Mouse (Mus musculus) liver, embryonic 12.5 days (tissue): ENCODE data around the gene Tanc1. TPM values are rescaled to one million over a fixed set of nuclear protein-coding genes. Genes with fewer than 3 reads are reported as not detected.

Experiments
- ATAC-seq: fragments of 200-750 bp; cut with Nextera tagmentation; 2 replicates; pipeline ENCODE4 v1.8.0; 2017; ENCODE audit warnings: moderate number of reproducible peaks, mild to moderate bottlenecking, moderate library complexity
- H3K27ac ChIP-seq: fragments of 300-500 bp; sonication (generic); 2 replicates; pipeline ENCODE4 v1.5.1; 2016; ENCODE audit warnings: mild to moderate bottlenecking
- H3K27me3 ChIP-seq: fragments of 300-500 bp; sonication (generic); replicated peaks from 2 replicates; pipeline ENCODE4 v1.6.1; 2016; ENCODE audit warnings: mild to moderate bottlenecking, moderate library complexity
- H3K36me3 ChIP-seq: fragments of 300-500 bp; sonication (generic); 2 replicates; pipeline ENCODE4 v1.6.1; 2016; ENCODE audit warnings: mild to moderate bottlenecking, moderate library complexity
- H3K4me1 ChIP-seq: fragments of 300-500 bp; sonication (generic); 2 replicates; pipeline ENCODE4 v1.6.1; 2016
- H3K4me2 ChIP-seq: fragments of 300-500 bp; sonication (generic); 2 replicates; pipeline ENCODE4 v1.6.1; 2016; ENCODE audit warnings: mild to moderate bottlenecking, moderate library complexity
- H3K4me3 ChIP-seq: fragments of 300-500 bp; sonication (generic); 2 replicates; pipeline ENCODE4 v1.5.1; 2016; ENCODE audit warnings: mild to moderate bottlenecking, moderate library complexity
- H3K9ac ChIP-seq: fragments of 300-500 bp; sonication (generic); 2 replicates; pipeline ENCODE4 v1.6.1; 2016; ENCODE audit warnings: mild to moderate bottlenecking, moderate library complexity
- H3K9me3 ChIP-seq: fragments of 300-500 bp; sonication (generic); replicated peaks from 2 replicates; pipeline ENCODE4 v1.6.1; 2016; ENCODE audit warnings: mild to moderate bottlenecking, moderate library complexity
- WGBS: fragments of 180-500 bp; shearing (Covaris S2); methylation state at CpG from one replicate; pipeline ENCODE4 v1.1.7; 2016; ENCODE audit not compliant: insufficient replicate concordance; 5-methylcytosine and 5-hydroxymethylcytosine counted together
- polyA plus RNA-seq: library from polyadenylated mRNA; unstranded; fragments of >200 nt; fragmentation: Nextera tagmentation; extraction: Ambion mirVana; gene quantifications from 2 replicates; pipeline ENCODE4 v1.2.1, GENCODE M21; 2016

Gene Tanc1
- polyA plus RNA-seq, 1 experiment from 2014 or later = 6.8 TPM

GRCm38 (mm10) chr2:59862618-59863017, 250.8 kb downstream of the Tanc1 start:
- Histone ChIP-seq H3K4me1 (no peaks in the 10 kb centered on the region), H3K27me3 (no peaks in the 10 kb centered on the region), H3K4me2 (no peak overlapping the region), H3K9me3 (no peaks in the 10 kb centered on the region), H3K27ac (no peak overlapping the region), H3K4me3 (no peak overlapping the region), H3K36me3 (0 out of 2 replicates have a peak, but pooled peaks cover 3% of the 10 kb centered on the region), H3K9ac (no peak overlapping the region)
- WGBS = 75% methylated on average over 6 of the region's 6 CpGs
- ATAC-seq = no peak

GRCm38 (mm10) chr2:59870526-59870925, 258.7 kb downstream of the Tanc1 start:
- no peak overlapping the region for H3K4me2 ChIP-seq
- H3K4me3 ChIP-seq = no peak overlapping the region
- no peaks in the 10 kb centered on the region for H3K4me1 ChIP-seq
- H3K27ac ChIP-seq = no peak overlapping the region
- H3K27me3 ChIP-seq = no peaks in the 10 kb centered on the region
- H3K36me3 ChIP-seq = peaks cover 5% of the 10 kb centered on the region
- ATAC-seq = no peak
- WGBS = 79% methylated on average over 6 of the region's 6 CpGs
- no peaks in the 10 kb centered on the region for H3K9me3 ChIP-seq
- no peak overlapping the region for H3K9ac ChIP-seq

- WGBS = 86% methylated on average over 15 of the region's 15 CpGs
- Histone ChIP-seq H3K4me1 (peaks cover 3% of the 10 kb centered on the region), H3K4me3 (no peak overlapping the region), H3K9me3 (no peaks in the 10 kb centered on the region), H3K9ac (no peak overlapping the region), H3K4me2 (no peak overlapping the region), H3K27ac (no peak overlapping the region), H3K36me3 (peaks cover 11% of the 10 kb centered on the region), H3K27me3 (no peaks in the 10 kb centered on the region)
- ATAC-seq = no peak
These were observed 264.6 kb downstream of the Tanc1 start for GRCm38 (mm10) chr2:59876482-59876881.

- H3K4me3 ChIP-seq = no peak overlapping the region
- no peak overlapping the region for H3K4me2 ChIP-seq
- H3K4me1 ChIP-seq = peaks cover 9% of the 10 kb centered on the region
- no peaks in the 10 kb centered on the region for H3K9me3 ChIP-seq
- H3K9ac ChIP-seq = no peak overlapping the region
- peaks cover 11% of the 10 kb centered on the region for H3K36me3 ChIP-seq
- no peaks in the 10 kb centered on the region for H3K27me3 ChIP-seq
- WGBS = 84% methylated on average over 4 of the region's 4 CpGs
- no peak overlapping the region for H3K27ac ChIP-seq
- ATAC-seq = no peak
These were observed 265.5 kb downstream of the Tanc1 start for GRCm38 (mm10) chr2:59877335-59877734.

GRCm38 (mm10) chr2:59878221-59878620, 266.4 kb downstream of the Tanc1 start:
- 0 out of 2 replicates have a peak, but pooled peaks cover 6% of the 10 kb centered on the region for H3K36me3 ChIP-seq
- no peak for ATAC-seq
- H3K9ac ChIP-seq = no peak overlapping the region
- H3K4me3 ChIP-seq = no peak overlapping the region
- 76% methylated on average over 19 of the region's 19 CpGs for WGBS
- peaks cover 14% of the 10 kb centered on the region for H3K4me1 ChIP-seq
- H3K4me2 ChIP-seq = no peak overlapping the region
- H3K9me3 ChIP-seq = no peaks in the 10 kb centered on the region
- no peaks in the 10 kb centered on the region for H3K27me3 ChIP-seq
- no peak overlapping the region for H3K27ac ChIP-seq

GRCm38 (mm10) chr2:59881404-59881803, 269.6 kb downstream of the Tanc1 start:
- Histone ChIP-seq H3K27ac (peak overlapping the region; percentile 78; the same call in 1 of the 2 replicates), H3K4me1 (peaks cover 21% of the 10 kb centered on the region), H3K9ac (peak overlapping the region; percentile 81; the same call in 1 of the 2 replicates), H3K4me3 (peak overlapping the region; percentile 82), H3K36me3 (0 out of 2 replicates have a peak, but pooled peaks cover 4% of the 10 kb centered on the region), H3K4me2 (peak overlapping the region; percentile 94), H3K27me3 (no peaks in the 10 kb centered on the region), H3K9me3 (no peaks in the 10 kb centered on the region)
- WGBS = 13% methylated on average over 6 of the region's 6 CpGs
- ATAC-seq = no peak

- H3K27me3 ChIP-seq = no peaks in the 10 kb centered on the region
- H3K4me1 ChIP-seq = peaks cover 21% of the 10 kb centered on the region
- ATAC-seq = peak; percentile 95
- peak within 1 kb of the TSS; percentile 81 for H3K9ac ChIP-seq
- no peaks in the 10 kb centered on the region for H3K9me3 ChIP-seq
- 2% methylated on average over 57 of the region's 57 CpGs for WGBS
- H3K4me3 ChIP-seq = peak within 1 kb of the TSS; percentile 82
- 0 out of 2 replicates have a peak, but pooled peaks cover 4% of the 10 kb centered on the region for H3K36me3 ChIP-seq
- H3K27ac ChIP-seq = peak within 1 kb of the TSS; percentile 78
- peak within 1 kb of the TSS; percentile 94 for H3K4me2 ChIP-seq
These were observed 270.2 kb downstream of the Tanc1 start, which contains the start of gene Wdsub1 for GRCm38 (mm10) chr2:59881831-59882741. Gene Wdsub1 (minus strand): TSS chr2:59882591.

GRCm38 (mm10) chr2:59882742-59883281, 271.0 kb downstream of the Tanc1 start:
- no peaks in the 10 kb centered on the region for H3K27me3 ChIP-seq
- peak overlapping the region; percentile 78 for H3K27ac ChIP-seq
- H3K4me2 ChIP-seq = peak overlapping the region; percentile 94
- peak overlapping the region; percentile 82 for H3K4me3 ChIP-seq
- WGBS = 46% methylated on average over 8 of the region's 8 CpGs
- ATAC-seq = peak; percentile 72
- H3K4me1 ChIP-seq = peaks cover 21% of the 10 kb centered on the region
- peak overlapping the region; percentile 81 for H3K9ac ChIP-seq
- H3K36me3 ChIP-seq = 0 out of 2 replicates have a peak, but pooled peaks cover 4% of the 10 kb centered on the region
- H3K9me3 ChIP-seq = no peaks in the 10 kb centered on the region

- Histone ChIP-seq H3K36me3 (no peaks in the 10 kb centered on the region), H3K4me1 (no peaks in the 10 kb centered on the region; the same call in 1 of the 2 replicates), H3K27me3 (no peaks in the 10 kb centered on the region), H3K9me3 (no peaks in the 10 kb centered on the region), H3K27ac (no peak overlapping the region), H3K9ac (no peak overlapping the region), H3K4me2 (no peak overlapping the region), H3K4me3 (no peak overlapping the region)
- 80% methylated on average over 6 of the region's 6 CpGs for WGBS
- ATAC-seq = no peak
These were observed 277.9 kb downstream of the Tanc1 start for GRCm38 (mm10) chr2:59889699-59890098.

Other genes starting within 250 kb of the Tanc1 start
- gene Dapl1, start 127.4 kb upstream of the Tanc1 start, polyA plus RNA-seq = not detected in 2 replicates